ENCODE assay signal across 8 mouse cellular contexts in the genomic region with DNA sequence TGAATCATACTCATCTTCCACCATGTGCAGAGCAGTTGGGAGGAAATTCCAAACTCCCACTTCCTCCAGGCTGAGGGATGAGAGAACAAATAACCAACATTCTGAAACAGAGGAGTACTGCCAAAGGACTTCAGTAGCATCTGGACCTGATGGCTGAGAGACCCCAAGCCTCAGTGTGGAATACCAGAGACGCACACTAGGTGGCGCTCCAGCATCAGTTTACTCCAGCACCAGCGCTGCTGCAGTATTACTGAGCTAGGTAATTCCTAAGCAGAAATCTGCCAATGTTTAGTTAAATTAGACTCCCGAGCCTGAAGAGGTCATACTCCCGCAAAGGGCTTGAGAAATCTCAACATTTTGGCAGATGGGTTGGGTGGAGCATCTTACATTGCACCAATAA. TPM values are rescaled to one million over a fixed set of nuclear protein-coding genes. Genes with fewer than 3 reads are reported as not detected.
DNase-seq lines count a peak whose midpoint lies in the region; ATAC-seq and TF ChIP-seq lines count a peak whose summit lies in the region.

No protein-coding gene starts in this region.

- no peak for ATAC-seq in kidney, embryonic 15.5 days (replicated peaks; ENCODE audit: low FRiP score)
- ATAC-seq in common myeloid progenitor, adult 5-6 weeks (replicated peaks; ENCODE audit: low read depth, poor library complexity, severe bottlenecking): peak; percentile 93
- ATAC-seq in limb, embryonic 14.5 days (ENCODE audit: low FRiP score, low read depth): peak; percentile 82
- no peak for ATAC-seq in neural tube, embryonic 11.5 days (ENCODE audit: insufficient read depth, low FRiP score, low TSS enrichment)
- ATAC-seq in stomach, embryonic 14.5 days (ENCODE audit: insufficient number of reproducible peaks, insufficient read depth, low FRiP score, low read depth): peak; percentile 61; the same call in 1 of the 2 replicates

- H3K9ac ChIP-seq in kidney, embryonic 15.5 days: no peak overlapping the region
- no peak overlapping the region for H3K9ac ChIP-seq in limb, embryonic 14.5 days (ENCODE audit: low read depth, low read length, severe bottlenecking)
- H3K9ac ChIP-seq in neural tube, embryonic 11.5 days (ENCODE audit: low read length): no peak overlapping the region
- no peak overlapping the region for H3K9ac ChIP-seq in stomach, embryonic 14.5 days (replicated peaks; ENCODE audit: low read depth, low read length)

- H3K4me2 ChIP-seq in kidney, embryonic 15.5 days: no peak overlapping the region
- H3K4me2 ChIP-seq in limb, embryonic 14.5 days (replicated peaks; ENCODE audit: low read depth, low read length, severe bottlenecking): no peak overlapping the region
- H3K4me2 ChIP-seq in neural tube, embryonic 11.5 days (ENCODE audit: low read depth): no peak overlapping the region
- H3K4me2 ChIP-seq in stomach, embryonic 14.5 days (replicated peaks; ENCODE audit: low read depth, low read length): no peak overlapping the region

- TF ChIP-seq CTCF in gastrocnemius, adult 2 months (IDR thresholded peaks at IDR 0.05): peak; percentile 97

- peak; percentile 85 for DNase-seq in kidney, adult 18-20 months
- peak; percentile 88 for DNase-seq in gastrocnemius, adult 2 months
- peak; percentile 58 to 88 for DNase-seq in kidney, adult 8-10 months
- DNase-seq in limb, embryonic 14.5 days (ENCODE audit: low spot score): peak; percentile 93
- DNase-seq in neural tube, embryonic 11.5 days (ENCODE audit: low spot score): peak; percentile 89

- WGBS in kidney, embryonic 15.5 days: 3% methylated on average over 5 of the region's 5 CpGs
- 2% methylated on average over 5 of the region's 5 CpGs for WGBS in limb, embryonic 14.5 days
- 6% methylated on average over 5 of the region's 5 CpGs for WGBS in neural tube, embryonic 11.5 days
- 5% methylated on average over 5 of the region's 5 CpGs for WGBS in stomach, embryonic 14.5 days

- no peaks in the 10 kb centered on the region for H3K27me3 ChIP-seq in kidney, embryonic 15.5 days
- no peaks in the 10 kb centered on the region for H3K27me3 ChIP-seq in limb, embryonic 14.5 days (ENCODE audit: control insufficient read depth, insufficient read depth, low read length)
- no peaks in the 10 kb centered on the region for H3K27me3 ChIP-seq in neural tube, embryonic 11.5 days (ENCODE audit: control insufficient read depth, insufficient read depth, low read length)
- no peaks in the 10 kb centered on the region for H3K27me3 ChIP-seq in stomach, embryonic 14.5 days (ENCODE audit: control insufficient read depth, insufficient read depth, low read length)

- no peak for TF ChIP-seq POLR2A in limb, embryonic 14.5 days (IDR thresholded peaks at IDR 0.05; ENCODE audit: borderline replicate concordance, extremely low read depth, insufficient read depth, insufficient read length)

- intact Hi-C loops in gastrocnemius, adult 2 months (cut with DNase I): loop anchor here (5.0 kb wide), 1 partner anchor 212 kb away; a partner anchor contains a TSS

- H3K4me3 ChIP-seq in kidney, embryonic 15.5 days (replicated peaks): no peak overlapping the region
- H3K4me3 ChIP-seq in gastrocnemius, adult 2 months: no peak overlapping the region
- H3K4me3 ChIP-seq in limb, embryonic 14.5 days (replicated peaks; ENCODE audit: low read length): no peak overlapping the region
- no peak overlapping the region for H3K4me3 ChIP-seq in neural tube, embryonic 11.5 days (ENCODE audit: low read depth, low read length)
- no peak overlapping the region for H3K4me3 ChIP-seq in stomach, embryonic 14.5 days (ENCODE audit: low read depth, low read length)

- no peaks in the 10 kb centered on the region for H3K36me3 ChIP-seq in kidney, embryonic 15.5 days
- H3K36me3 ChIP-seq in limb, embryonic 14.5 days (ENCODE audit: control insufficient read depth, insufficient read depth, low read length): no peaks in the 10 kb centered on the region
- no peaks in the 10 kb centered on the region for H3K36me3 ChIP-seq in neural tube, embryonic 11.5 days (ENCODE audit: control insufficient read depth, insufficient read depth, low read length)
- no peaks in the 10 kb centered on the region for H3K36me3 ChIP-seq in stomach, embryonic 14.5 days (ENCODE audit: control insufficient read depth, insufficient read depth, low read length)

- peaks cover 7% of the 10 kb centered on the region for H3K4me1 ChIP-seq in kidney, embryonic 15.5 days
- no peaks in the 10 kb centered on the region for H3K4me1 ChIP-seq in limb, embryonic 14.5 days (ENCODE audit: control insufficient read depth, insufficient read depth, low read length)
- peaks cover 2% of the 10 kb centered on the region; the same call in 1 of the 2 replicates for H3K4me1 ChIP-seq in neural tube, embryonic 11.5 days (ENCODE audit: control insufficient read depth, insufficient read depth, low read length)
- H3K4me1 ChIP-seq in stomach, embryonic 14.5 days (ENCODE audit: control insufficient read depth, insufficient read depth, low read length): no peaks in the 10 kb centered on the region

- H3K9me3 ChIP-seq in kidney, embryonic 15.5 days (replicated peaks): no peaks in the 10 kb centered on the region
- no peaks in the 10 kb centered on the region for H3K9me3 ChIP-seq in limb, embryonic 14.5 days (ENCODE audit: control insufficient read depth, low read length)
- H3K9me3 ChIP-seq in neural tube, embryonic 11.5 days (ENCODE audit: control insufficient read depth, low read length): no peaks in the 10 kb centered on the region
- H3K9me3 ChIP-seq in stomach, embryonic 14.5 days (ENCODE audit: control insufficient read depth, low read depth, low read length): no peaks in the 10 kb centered on the region

- H3K27ac ChIP-seq in kidney, embryonic 15.5 days: no peak overlapping the region
- no peak overlapping the region for H3K27ac ChIP-seq in gastrocnemius, adult 2 months
- H3K27ac ChIP-seq in limb, embryonic 14.5 days (replicated peaks; ENCODE audit: low read depth, low read length): no peak overlapping the region
- H3K27ac ChIP-seq in neural tube, embryonic 11.5 days (ENCODE audit: low read depth, low read length): no peak overlapping the region
- H3K27ac ChIP-seq in stomach, embryonic 14.5 days (ENCODE audit: low read length): no peak overlapping the region

RNA-seq across cellular contexts. Expression of a gene that starts 9.1 kb away (rescaled TPM):
- 0.30 and 0.31 TPM in 2 replicates for polyA plus RNA-seq in kidney, embryonic 15.5 days (2015; fragmentation: Nextera tagmentation; extraction: Ambion mirVana)
- total RNA-seq in common myeloid progenitor, adult 5-6 weeks (2017): 0.53 and 0.55 TPM in 2 replicates
- total RNA-seq in gastrocnemius, adult 2 months (2021): not detected
- polyA plus RNA-seq in limb, embryonic 14.5 days (2012; rRNA removed): 0.33 TPM in 2 replicates
- polyA plus RNA-seq in limb, embryonic 14.5 days (2014; fragmentation: Nextera tagmentation; extraction: Ambion mirVana): 0.18 and 0.30 TPM in 2 replicates
- polyA plus RNA-seq in neural tube, embryonic 11.5 days (2014; fragmentation: Nextera tagmentation; extraction: Ambion mirVana): 0.15 TPM in 1 of 2 replicates, not detected in the other
- not detected in 2 replicates for polyA plus RNA-seq in stomach, embryonic 14.5 days (2014; fragmentation: Nextera tagmentation; extraction: Ambion mirVana)

RNA-seq across cellular contexts. Expression of a gene that starts 41.3 kb away (rescaled TPM):
- 31.1 and 32.2 TPM in 2 replicates for polyA plus RNA-seq in kidney, embryonic 15.5 days (2015; fragmentation: Nextera tagmentation; extraction: Ambion mirVana)
- total RNA-seq in common myeloid progenitor, adult 5-6 weeks (2017): 87.7 and 93.6 TPM in 2 replicates
- 10 to 100 TPM; 14.1 to 46.8 TPM for total RNA-seq in gastrocnemius, adult 2 months (2021)
- polyA plus RNA-seq in limb, embryonic 14.5 days (2012; rRNA removed): 18.6 TPM in 2 replicates
- 26.2 and 26.4 TPM in 2 replicates for polyA plus RNA-seq in limb, embryonic 14.5 days (2014; fragmentation: Nextera tagmentation; extraction: Ambion mirVana)
- 97.9 and 110 TPM in 2 replicates for polyA plus RNA-seq in neural tube, embryonic 11.5 days (2014; fragmentation: Nextera tagmentation; extraction: Ambion mirVana)
- 55.5 and 61.4 TPM in 2 replicates for polyA plus RNA-seq in stomach, embryonic 14.5 days (2014; fragmentation: Nextera tagmentation; extraction: Ambion mirVana)

Comparison
In these comparisons a context has a peak if more than half of its experiments do, and no peak if none do; other contexts are left out.
1. ATAC-seq: peak in common myeloid progenitor, adult 5-6 weeks (single experiment), limb, embryonic 14.5 days (single experiment) and stomach, embryonic 14.5 days (single experiment); none in kidney, embryonic 15.5 days (single experiment) and neural tube, embryonic 11.5 days (single experiment).
2. Peak in every context shown above with its lines, with median percentiles within 50 percentile points of each other: DNase-seq.